Mouse (Mus musculus): ENCODE results near the gene Etfa.

Etfa gene

GRCm38 (mm10) chr9:55423451-55424424 is 88.3 kb downstream of the Etfa start:
- DNase-seq (ENCODE audit: low read depth, low spot score): peak; percentile 69

GRCm38 (mm10) chr9:55421786-55422185 is 90.3 kb downstream of the Etfa start:
- DNase-seq (ENCODE audit: low read depth, low spot score): no peak

- DNase-seq (ENCODE audit: low read depth, low spot score): peak; percentile 26
Measured at GRCm38 (mm10) chr9:55411154-55411553, 100.9 kb downstream of the Etfa start.

- peak; percentile 72 for DNase-seq (ENCODE audit: low read depth, low spot score)
Measured at GRCm38 (mm10) chr9:55410430-55410829, 101.6 kb downstream of the Etfa start.

GRCm38 (mm10) chr9:55409833-55410232 is 102.2 kb downstream of the Etfa start:
- DNase-seq (ENCODE audit: low read depth, low spot score): peak; percentile 47

- no peak for DNase-seq (ENCODE audit: low read depth, low spot score)
Measured at GRCm38 (mm10) chr9:55408851-55409250, 103.2 kb downstream of the Etfa start.

GRCm38 (mm10) chr9:55406773-55407172 is 105.3 kb downstream of the Etfa start:
- no peak for DNase-seq (ENCODE audit: low read depth, low spot score)

GRCm38 (mm10) chr9:55404976-55405702 is 106.9 kb downstream of the Etfa start:
- no peak for DNase-seq (ENCODE audit: low read depth, low spot score)

Measured in ZHBTc4 (cell line).